Mouse (Mus musculus): ENCODE measurements around the gene Dpysl4.
A peak's percentile ranks its signal among the peaks of the same experiment; 100 is the strongest.

DNA sequence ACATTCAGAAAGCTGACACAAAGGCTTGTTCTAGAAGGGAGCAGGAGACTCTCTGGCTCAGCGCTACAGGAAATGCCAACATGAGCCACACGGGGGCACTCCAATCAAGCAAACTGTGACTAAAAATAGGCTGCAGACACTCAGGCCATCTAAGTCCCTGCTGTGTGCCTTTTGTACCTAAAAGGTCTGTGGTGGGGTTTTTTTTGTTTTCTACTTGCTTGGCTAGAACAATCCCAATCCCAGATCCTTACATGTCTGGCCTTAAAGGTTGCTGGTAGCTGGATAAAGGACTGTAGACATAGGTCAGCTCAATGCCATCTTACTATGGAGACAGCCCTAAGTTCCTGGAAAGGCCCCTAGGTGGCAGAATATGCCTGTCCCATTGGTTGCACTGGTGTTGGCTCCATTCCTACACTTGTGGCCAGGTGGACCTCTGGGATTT, 17.6 kb upstream of the Dpysl4 start:
- TF ChIP-seq CTCF (IDR thresholded peaks at IDR 0.05; ENCODE audit: extremely low read depth, insufficient read depth, insufficient read length, insufficient replicate concordance) (peak; percentile 46; the same call in 1 of the 2 replicates), POLR2A (IDR thresholded peaks at IDR 0.05; ENCODE audit: low read depth, low read length) (no peak)
